Mouse (Mus musculus) heart, postnatal 0 days (tissue): ENCODE measurements at regions not wholly inside any gene's neighbourhood (a gene's known extent, or its start where the extent isn't known, plus 50 kb on each side); places are given as distances from the start of the nearest gene placed in this dataset.

Source experiments
- ATAC-seq: fragments of 200-750 bp; cut with Nextera tagmentation; 2 replicates; pipeline ENCODE4 v1.8.0; 2017; ENCODE audit warnings: low read depth, moderate number of reproducible peaks, moderate library complexity; ENCODE audit not compliant: insufficient read depth
- DNase-seq: peaks from one replicate; pipeline ENCODE4 v3.0.0-alpha.2; 2016; ENCODE audit warnings: low spot score
- H3K27ac ChIP-seq: fragments of 300-500 bp; sonication (generic); 2 replicates; pipeline ENCODE4 v1.5.1; 2014; ENCODE audit warnings: low read depth, mild to moderate bottlenecking
- H3K27me3 ChIP-seq: fragments of 300-500 bp; sonication (generic); 2 replicates; pipeline ENCODE4 v1.6.1; 2014; ENCODE audit warnings: low read length, mixed read lengths; ENCODE audit not compliant: control insufficient read depth, insufficient read depth
- H3K36me3 ChIP-seq: fragments of 300-500 bp; sonication (generic); replicated peaks from 2 replicates; pipeline ENCODE4 v1.6.1; 2014; ENCODE audit warnings: low read length, mixed read lengths; ENCODE audit not compliant: control insufficient read depth, insufficient read depth
- H3K4me1 ChIP-seq: fragments of 300-500 bp; sonication (generic); 2 replicates; pipeline ENCODE4 v1.6.1; 2014; ENCODE audit warnings: antibody characterized with exemption; ENCODE audit not compliant: control insufficient read depth, insufficient read depth
- H3K4me2 ChIP-seq: fragments of 300-500 bp; sonication (generic); 2 replicates; pipeline ENCODE4 v1.6.1; 2014; ENCODE audit warnings: low read depth, mild to moderate bottlenecking, low read length, moderate library complexity
- H3K4me3 ChIP-seq: fragments of 300-500 bp; sonication (generic); 2 replicates; pipeline ENCODE4 v1.5.1; 2014; ENCODE audit warnings: low read depth, low read length
- H3K9ac ChIP-seq: fragments of 300-500 bp; sonication (generic); replicated peaks from 2 replicates; pipeline ENCODE4 v1.6.1; 2014; ENCODE audit warnings: low read depth, low read length, mixed read lengths
- H3K9me3 ChIP-seq: fragments of 300-500 bp; sonication (generic); replicated peaks from 2 replicates; pipeline ENCODE4 v1.6.1; 2016; ENCODE audit warnings: low read length; ENCODE audit not compliant: control insufficient read depth
- CTCF ChIP-seq: IDR thresholded peaks from 2 replicates; pipeline ENCODE4 v1.5.1; 2016; ENCODE audit warnings: antibody characterized with exemption, control low read depth, low read depth
- EP300 ChIP-seq: IDR thresholded peaks from 2 replicates; pipeline ENCODE4 v1.6.1; 2016; ENCODE audit warnings: antibody characterized with exemption, low read depth
- WGBS: fragments of 180-500 bp; shearing (Covaris S2); extraction: QIAGEN DNeasy Blood & Tissue Kit; methylation state at CpG from one replicate; pipeline ENCODE4 v1.1.7; 2014; 5-methylcytosine and 5-hydroxymethylcytosine counted together

- WGBS = 36% methylated on average over 9 of the region's 9 CpGs
- no peaks in the 10 kb centered on the region for H3K4me1 ChIP-seq
- H3K4me2 ChIP-seq = no peak overlapping the region
- no peak overlapping the region for H3K27ac ChIP-seq
- H3K27me3 ChIP-seq = no peaks in the 10 kb centered on the region
- DNase-seq (no peak), ATAC-seq (no peak)
- TF ChIP-seq CTCF = no peak
- no peak for TF ChIP-seq EP300
- H3K9me3 ChIP-seq = no peaks in the 10 kb centered on the region
- H3K36me3 ChIP-seq = no peaks in the 10 kb centered on the region
- no peak overlapping the region for H3K9ac ChIP-seq
- no peak overlapping the region for H3K4me3 ChIP-seq
These were observed 572.7 kb downstream of the Vrk1 start for GRCm38 (mm10) chr12:106582760-106583159.

GRCm38 (mm10) chr12:106585626-106586025 lies 575.6 kb downstream of the Vrk1 start:
- DNase-seq = no peak
- TF ChIP-seq EP300 (no peak), CTCF (no peak)
- H3K4me1 ChIP-seq = no peaks in the 10 kb centered on the region
- no peaks in the 10 kb centered on the region for H3K36me3 ChIP-seq
- H3K9ac ChIP-seq = no peak overlapping the region
- H3K9me3 ChIP-seq = no peaks in the 10 kb centered on the region
- no peak overlapping the region for H3K4me3 ChIP-seq
- H3K4me2 ChIP-seq = no peak overlapping the region
- no peak overlapping the region for H3K27ac ChIP-seq
- no peaks in the 10 kb centered on the region for H3K27me3 ChIP-seq
- WGBS = 79% methylated on average over 5 of the region's 5 CpGs
- no peak for ATAC-seq

- H3K27me3 ChIP-seq = no peaks in the 10 kb centered on the region
- no peak for ATAC-seq
- H3K9ac ChIP-seq = no peak overlapping the region
- no peaks in the 10 kb centered on the region for H3K9me3 ChIP-seq
- TF ChIP-seq CTCF (no peak), EP300 (no peak)
- H3K4me1 ChIP-seq = 0 out of 2 replicates have a peak, but pooled peaks cover 2% of the 10 kb centered on the region
- H3K4me2 ChIP-seq = no peak overlapping the region
- H3K27ac ChIP-seq = no peak overlapping the region
- WGBS = 83% methylated on average over 9 of the region's 9 CpGs
- no peaks in the 10 kb centered on the region for H3K36me3 ChIP-seq
- no peak for DNase-seq
- H3K4me3 ChIP-seq = no peak overlapping the region
These were observed 582.7 kb downstream of the Vrk1 start for GRCm38 (mm10) chr12:106592686-106593085.

GRCm38 (mm10) chr12:106597636-106598035 lies 587.6 kb downstream of the Vrk1 start:
- TF ChIP-seq CTCF (no peak), EP300 (no peak)
- Histone ChIP-seq H3K27me3 (no peaks in the 10 kb centered on the region), H3K4me1 (0 out of 2 replicates have a peak, but pooled peaks cover 5% of the 10 kb centered on the region), H3K4me3 (no peak overlapping the region), H3K36me3 (no peaks in the 10 kb centered on the region), H3K4me2 (no peak overlapping the region), H3K9ac (no peak overlapping the region), H3K27ac (no peak overlapping the region), H3K9me3 (0 out of 2 replicates have a peak, but pooled peaks cover 4% of the 10 kb centered on the region)
- no peak for ATAC-seq
- 3% methylated on average over 12 of the region's 12 CpGs for WGBS
- DNase-seq = no peak

- H3K4me1 ChIP-seq = no peaks in the 10 kb centered on the region
- H3K36me3 ChIP-seq = no peaks in the 10 kb centered on the region
- DNase-seq (no peak), ATAC-seq (no peak)
- H3K9ac ChIP-seq = no peak overlapping the region
- H3K9me3 ChIP-seq = no peaks in the 10 kb centered on the region
- no peaks in the 10 kb centered on the region for H3K27me3 ChIP-seq
- H3K27ac ChIP-seq = no peak overlapping the region
- TF ChIP-seq CTCF (no peak), EP300 (no peak)
- no peak overlapping the region for H3K4me3 ChIP-seq
- no peak overlapping the region for H3K4me2 ChIP-seq
These were observed 597.2 kb downstream of the Vrk1 start for GRCm38 (mm10) chr12:106607240-106607639.

GRCm38 (mm10) chr12:106607655-106608337 lies 597.8 kb downstream of the Vrk1 start:
- DNase-seq (no peak), ATAC-seq (no peak)
- 65% methylated on average over 11 of the region's 11 CpGs for WGBS
- Histone ChIP-seq H3K4me3 (no peak overlapping the region), H3K4me1 (no peaks in the 10 kb centered on the region), H3K4me2 (no peak overlapping the region), H3K9ac (no peak overlapping the region), H3K36me3 (no peaks in the 10 kb centered on the region), H3K27ac (no peak overlapping the region), H3K27me3 (no peaks in the 10 kb centered on the region), H3K9me3 (no peaks in the 10 kb centered on the region)
- TF ChIP-seq CTCF (no peak), EP300 (no peak)
